Mouse (Mus musculus) kidney, postnatal 0 days (tissue): ENCODE results near the gene Pfkfb4. TPM values are rescaled to one million over a fixed set of nuclear protein-coding genes. Genes with fewer than 3 reads are reported as not detected.

Source experiments
- ATAC-seq: fragments of 200-750 bp; cut with Nextera tagmentation; replicated peaks from 2 replicates; pipeline ENCODE4 v1.8.0; 2017; ENCODE audit warnings: low read depth, moderate number of reproducible peaks, moderate TSS enrichment, moderate library complexity; ENCODE audit not compliant: low FRiP score
- DNase-seq: peaks from one replicate; pipeline ENCODE4 v3.0.0-alpha.2; 2016; ENCODE audit warnings: low spot score
- H3K27ac ChIP-seq: fragments of 300-500 bp; sonication (generic); 2 replicates; pipeline ENCODE4 v1.5.1; 2014; ENCODE audit warnings: mild to moderate bottlenecking
- H3K27me3 ChIP-seq: fragments of 300-500 bp; sonication (generic); 2 replicates; pipeline ENCODE4 v1.6.1; 2014; ENCODE audit warnings: low read length, mixed read lengths; ENCODE audit not compliant: insufficient read depth
- H3K36me3 ChIP-seq: fragments of 300-500 bp; sonication (generic); 2 replicates; pipeline ENCODE4 v1.6.1; 2014; ENCODE audit warnings: low read length, mixed read lengths; ENCODE audit not compliant: insufficient read depth
- H3K4me1 ChIP-seq: fragments of 300-500 bp; sonication (generic); replicated peaks from 2 replicates; pipeline ENCODE4 v1.6.1; 2014; ENCODE audit warnings: antibody characterized with exemption, low read length, mixed read lengths; ENCODE audit not compliant: insufficient read depth
- H3K4me2 ChIP-seq: fragments of 300-500 bp; sonication (generic); 2 replicates; pipeline ENCODE4 v1.6.1; 2014; ENCODE audit warnings: mild to moderate bottlenecking, low read length, moderate library complexity, mixed read lengths
- H3K4me3 ChIP-seq: fragments of 300-500 bp; sonication (generic); replicated peaks from 2 replicates; pipeline ENCODE4 v1.5.1; 2014; ENCODE audit warnings: low read depth, low read length
- H3K9ac ChIP-seq: fragments of 300-500 bp; sonication (generic); 2 replicates; pipeline ENCODE4 v1.6.1; 2014; ENCODE audit warnings: low read depth, low read length
- H3K9me3 ChIP-seq: fragments of 300-500 bp; sonication (generic); replicated peaks from 2 replicates; pipeline ENCODE4 v1.6.1; 2016; ENCODE audit warnings: low read length, inconsistent platforms, mixed read lengths
- CTCF ChIP-seq: IDR thresholded peaks from 2 replicates; pipeline ENCODE4 v1.5.1; 2016; ENCODE audit warnings: antibody characterized with exemption, low read depth, mild to moderate bottlenecking, moderate library complexity
- WGBS: fragments of 180-500 bp; shearing (Covaris S2); extraction: QIAGEN DNeasy Blood & Tissue Kit; methylation state at CpG from one replicate; pipeline ENCODE4 v1.1.7; 2014; 5-methylcytosine and 5-hydroxymethylcytosine counted together
- polyA plus RNA-seq: library from polyadenylated mRNA; unstranded; fragments of >200 nt; fragmentation: Nextera tagmentation; extraction: Ambion mirVana; gene quantifications from 2 replicates; pipeline ENCODE4 v1.2.1, GENCODE M21; 2015

The Pfkfb4 gene
- polyA plus RNA-seq, 1 experiment from 2014 or later, result 5.8 TPM

GRCm38 (mm10) chr9:109015397-109015796 lies 23.8 kb downstream of the Pfkfb4 start:
- no peaks in the 10 kb centered on the region for H3K27me3 ChIP-seq

DNA sequence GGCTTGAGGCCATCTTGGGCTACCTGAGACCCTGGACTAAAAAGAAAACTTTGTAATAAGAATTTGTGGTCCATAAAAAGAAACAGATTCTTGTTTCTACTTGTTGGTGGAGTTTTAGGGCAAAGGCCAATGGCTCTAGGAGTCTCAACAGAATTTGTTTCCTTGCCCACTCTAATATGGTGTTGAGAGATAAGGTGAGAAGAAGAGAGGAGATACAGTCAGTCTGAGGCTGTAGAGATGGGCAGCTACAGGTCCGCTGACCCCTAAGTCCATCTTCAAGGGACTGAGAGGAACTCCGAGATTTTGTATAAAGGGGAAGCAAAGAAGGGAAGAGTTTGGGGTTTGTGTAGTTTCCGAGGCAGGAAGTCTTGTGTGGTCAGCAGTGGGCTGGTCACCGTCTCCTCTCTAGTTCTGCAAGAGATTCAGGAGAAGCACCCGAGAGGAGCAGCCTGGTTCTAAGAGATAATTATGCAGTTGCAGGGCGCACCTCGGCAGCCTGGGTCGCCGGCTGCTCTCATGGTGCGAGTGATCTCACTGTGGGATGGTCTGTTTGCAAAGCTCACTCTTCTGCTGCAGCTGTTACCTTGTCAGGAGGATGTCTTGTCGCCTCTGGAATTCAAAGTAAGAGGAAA lies 25.5 kb downstream of the Pfkfb4 start:
- Histone ChIP-seq H3K36me3 (no peaks in the 10 kb centered on the region), H3K4me1 (no peaks in the 10 kb centered on the region), H3K9me3 (no peaks in the 10 kb centered on the region), H3K27ac (no peak overlapping the region), H3K9ac (no peak overlapping the region), H3K4me3 (no peak overlapping the region), H3K4me2 (no peak overlapping the region), H3K27me3 (no peaks in the 10 kb centered on the region)
- WGBS, result 58% methylated on average over 11 of the region's 11 CpGs
- no peak for DNase-seq
- no peak for TF ChIP-seq CTCF
- no peak for ATAC-seq

More at GRCm38 (mm10) chr9:109015397-109015796, 23.8 kb downstream of the Pfkfb4 start:
- H3K4me3 ChIP-seq, result no peak overlapping the region
- 54% methylated on average over 8 of the region's 8 CpGs for WGBS
- H3K27ac ChIP-seq, result no peak overlapping the region
- ATAC-seq (no peak), DNase-seq (no peak)
- H3K4me2 ChIP-seq, result no peak overlapping the region
- H3K9ac ChIP-seq, result no peak overlapping the region
- H3K9me3 ChIP-seq, result no peaks in the 10 kb centered on the region
- no peaks in the 10 kb centered on the region for H3K4me1 ChIP-seq
- no peaks in the 10 kb centered on the region for H3K36me3 ChIP-seq
- TF ChIP-seq CTCF, result no peak

DNA sequence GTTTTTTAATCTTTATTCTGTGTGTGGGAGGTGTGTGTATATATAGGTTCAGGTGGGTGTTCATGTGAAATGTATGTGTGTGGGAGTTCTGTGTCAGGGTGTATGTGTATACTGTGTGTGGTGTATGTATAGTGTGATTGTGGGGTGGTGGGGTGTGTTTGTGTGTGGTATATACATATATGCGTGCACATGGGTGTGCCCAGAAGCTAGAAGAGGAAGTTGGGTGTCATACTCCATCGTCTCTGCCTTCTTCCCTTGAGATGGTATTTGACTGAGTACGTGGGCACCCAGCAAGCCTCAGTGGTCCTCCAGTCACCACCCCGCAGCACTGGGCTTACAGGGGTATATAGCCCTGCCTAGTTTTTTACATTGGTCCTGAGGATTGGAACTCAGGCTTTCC lies 29.9 kb downstream of the Pfkfb4 start:
- Histone ChIP-seq H3K4me1 (no peaks in the 10 kb centered on the region), H3K4me2 (no peak overlapping the region), H3K9ac (no peak overlapping the region), H3K27me3 (no peaks in the 10 kb centered on the region), H3K4me3 (no peak overlapping the region), H3K36me3 (no peaks in the 10 kb centered on the region), H3K9me3 (no peaks in the 10 kb centered on the region), H3K27ac (no peak overlapping the region)
- ATAC-seq (no peak), DNase-seq (no peak)
- TF ChIP-seq CTCF, result no peak
- WGBS, result 80% methylated on average over 4 of the region's 4 CpGs

GRCm38 (mm10) chr9:109022866-109023685 lies 31.5 kb downstream of the Pfkfb4 start:
- no peaks in the 10 kb centered on the region for H3K36me3 ChIP-seq
- H3K9ac ChIP-seq, result no peak overlapping the region
- H3K27me3 ChIP-seq, result no peaks in the 10 kb centered on the region
- 84% methylated on average over 17 of the region's 17 CpGs for WGBS
- no peak overlapping the region for H3K4me2 ChIP-seq
- H3K4me1 ChIP-seq, result no peaks in the 10 kb centered on the region
- TF ChIP-seq CTCF, result no peak
- no peak for ATAC-seq
- no peaks in the 10 kb centered on the region for H3K9me3 ChIP-seq
- H3K4me3 ChIP-seq, result no peak overlapping the region
- no peak overlapping the region for H3K27ac ChIP-seq
- no peak for DNase-seq

- Histone ChIP-seq H3K27ac (no peak overlapping the region), H3K4me2 (no peak overlapping the region), H3K4me1 (no peaks in the 10 kb centered on the region), H3K36me3 (no peaks in the 10 kb centered on the region), H3K9ac (no peak overlapping the region), H3K4me3 (no peak overlapping the region), H3K27me3 (no peaks in the 10 kb centered on the region), H3K9me3 (no peaks in the 10 kb centered on the region)
- TF ChIP-seq CTCF, result no peak
- 73% methylated on average over 8 of the region's 8 CpGs for WGBS
- DNase-seq, result no peak
- no peak for ATAC-seq
Measured at GRCm38 (mm10) chr9:109027521-109027920, 35.9 kb downstream of the Pfkfb4 start.

GRCm38 (mm10) chr9:109028421-109028820 lies 36.8 kb downstream of the Pfkfb4 start:
- Histone ChIP-seq H3K4me2 (no peak overlapping the region), H3K27me3 (no peaks in the 10 kb centered on the region), H3K9me3 (no peaks in the 10 kb centered on the region), H3K4me3 (no peak overlapping the region), H3K36me3 (no peaks in the 10 kb centered on the region), H3K4me1 (no peaks in the 10 kb centered on the region), H3K9ac (0 out of 2 replicates have a peak overlapping the region, but pooled peaks have one; percentile 23), H3K27ac (no peak overlapping the region)
- DNase-seq (no peak), ATAC-seq (no peak)
- no peak for TF ChIP-seq CTCF
- WGBS, result 66% methylated on average over 3 of the region's 3 CpGs
